Mouse (Mus musculus) adrenal gland, postnatal 14 days (tissue): Measurements from ENCODE around the gene Adam11. TPM values are rescaled to one million over a fixed set of nuclear protein-coding genes. Genes with fewer than 3 reads are reported as not detected.
"Not testable (repeated sequence)": the region's sequence is repeated elsewhere in the genome, so short reads cannot be mapped to it uniquely, and the experiment has no call there.

Experiments used
- DNase-seq: peaks from one replicate; pipeline ENCODE4 v3.0.0; 2021; ENCODE audit warnings: mixed read lengths
- long read RNA-seq, 2 experiments: library from polyadenylated mRNA; stranded (forward); transcript quantifications; one replicate each; pipeline ENCODE4 v2.0.0; 2021
- total RNA-seq: library from RNA; stranded (reverse); gene quantifications from 2 replicates; pipeline ENCODE4 v1.2.3, GENCODE M21; 2021

Gene Adam11
- 10.3 and 17.2 TPM in 2 replicates for total RNA-seq
- long read RNA-seq, experiment 1, full-length matches to known transcripts, result 2 of 13 reads
- long read RNA-seq, experiment 1, partial matches to known transcripts, result 2 of 13 reads
- long read RNA-seq, experiment 1, other reads (novel, unspliced or antisense), result 9 of 13 reads
- long read RNA-seq, experiment 2, full-length matches to known transcripts, result 2 of 12 reads
- long read RNA-seq, experiment 2, partial matches to known transcripts, result 4 of 12 reads
- long read RNA-seq, experiment 2, other reads (novel, unspliced or antisense), result 6 of 12 reads

GRCm38 (mm10) chr11:102761309-102762210 lies at the start of gene Adam11:
Adam11 (plus strand) TSS chr11:102761439.
- DNase-seq, result peak; percentile 45

- no peak for DNase-seq
Measured at GRCm38 (mm10) chr11:102712411-102712810, 48.8 kb upstream of the Adam11 start.

- DNase-seq, result not testable (repeated sequence)
Measured at GRCm38 (mm10) chr11:102714578-102714977, 46.7 kb upstream of the Adam11 start.

GRCm38 (mm10) chr11:102716135-102716534 lies 45.1 kb upstream of the Adam11 start:
- DNase-seq, result no peak

GRCm38 (mm10) chr11:102725574-102725973 lies 35.7 kb upstream of the Adam11 start:
- peak; percentile 26 for DNase-seq

- peak; percentile 47 for DNase-seq
Measured at GRCm38 (mm10) chr11:102728614-102729013, 32.6 kb upstream of the Adam11 start.

GRCm38 (mm10) chr11:102729835-102730234 lies 31.4 kb upstream of the Adam11 start:
- no peak for DNase-seq

- DNase-seq, result no peak
Measured at GRCm38 (mm10) chr11:102731366-102731765, 29.9 kb upstream of the Adam11 start.

- DNase-seq, result no peak
Measured at GRCm38 (mm10) chr11:102733146-102733545, 28.1 kb upstream of the Adam11 start.

- no peak for DNase-seq
Measured at GRCm38 (mm10) chr11:102734961-102735360, 26.3 kb upstream of the Adam11 start.

- DNase-seq, result no peak
Measured at GRCm38 (mm10) chr11:102738046-102738445, 23.2 kb upstream of the Adam11 start.

- DNase-seq, result peak; percentile 67
Measured at GRCm38 (mm10) chr11:102739278-102739966, 21.8 kb upstream of the Adam11 start.

GRCm38 (mm10) chr11:102740634-102741033 lies 20.6 kb upstream of the Adam11 start:
- no peak for DNase-seq

- DNase-seq, result peak; percentile 61
Measured at GRCm38 (mm10) chr11:102741129-102741950, 19.9 kb upstream of the Adam11 start.

GRCm38 (mm10) chr11:102742066-102742465 lies 19.2 kb upstream of the Adam11 start:
- no peak for DNase-seq

GRCm38 (mm10) chr11:102742843-102743242 lies 18.4 kb upstream of the Adam11 start:
- no peak for DNase-seq

- peak; percentile 61 for DNase-seq
Measured at GRCm38 (mm10) chr11:102744746-102745145, 16.5 kb upstream of the Adam11 start.

GRCm38 (mm10) chr11:102747866-102748265 lies 13.4 kb upstream of the Adam11 start:
- no peak for DNase-seq

- DNase-seq, result peak; percentile 73
Measured at GRCm38 (mm10) chr11:102748381-102748780, 12.9 kb upstream of the Adam11 start.

GRCm38 (mm10) chr11:102749712-102750111 lies 11.5 kb upstream of the Adam11 start:
- DNase-seq, result peak; percentile 81

- peak; percentile 73 for DNase-seq
Measured at GRCm38 (mm10) chr11:102752896-102753590, 8.2 kb upstream of the Adam11 start.
